Comparison of ENCODE assay signal across 16 mouse cellular contexts in genomic region chr5:146331131-146331530, GRCm38 (mm10). TPM values are rescaled to one million over a fixed set of nuclear protein-coding genes. Genes with fewer than 3 reads are reported as not detected.
DNase-seq lines count a peak whose midpoint lies in the region; ATAC-seq and TF ChIP-seq lines count a peak whose summit lies in the region.
"Had no signal": no experiment of that assay in that cellular context is flagged by ENCODE, and none has a peak within 500 bp of the region (broad histone marks: within the 10 kb centered on the region; RNA-seq: fewer than 3 reads in every experiment).

No protein-coding gene starts in this region.

- no peak overlapping the region for H3K4me3 ChIP-seq in liver, embryonic 13.5 days (replicated peaks)
- H3K4me3 ChIP-seq in liver, postnatal 0 days (ENCODE audit: low read depth, low read length), result no peak overlapping the region
- no peak overlapping the region for H3K4me3 ChIP-seq in midbrain, embryonic 13.5 days (replicated peaks)
- no peak overlapping the region for H3K4me3 ChIP-seq in midbrain, embryonic 10.5 days
- H3K4me3 ChIP-seq in liver, embryonic 16.5 days (ENCODE audit: low read depth, low read length), result no peak overlapping the region
- H3K4me3 ChIP-seq: embryonic facial prominence, embryonic 12.5 days; forebrain, embryonic 15.5 days; heart, adult 2 months; heart, embryonic 12.5 days; hindbrain, embryonic 10.5 days had no signal

- H3K9ac ChIP-seq in liver, embryonic 13.5 days, result no peak overlapping the region; the same call in 1 of the 2 replicates
- H3K9ac ChIP-seq in liver, postnatal 0 days (replicated peaks), result no peak overlapping the region
- no peak overlapping the region for H3K9ac ChIP-seq in midbrain, embryonic 13.5 days (replicated peaks)
- no peak overlapping the region for H3K9ac ChIP-seq in liver, embryonic 16.5 days (ENCODE audit: low read depth, low read length)
- H3K9ac ChIP-seq: embryonic facial prominence, embryonic 12.5 days; forebrain, embryonic 15.5 days; heart, embryonic 12.5 days had no signal

- H3K27me3 ChIP-seq in liver, embryonic 13.5 days, result no peaks in the 10 kb centered on the region
- no peaks in the 10 kb centered on the region for H3K27me3 ChIP-seq in liver, postnatal 0 days (ENCODE audit: insufficient read depth, low read length)
- H3K27me3 ChIP-seq in midbrain, embryonic 13.5 days, result no peaks in the 10 kb centered on the region
- H3K27me3 ChIP-seq in midbrain, embryonic 10.5 days (ENCODE audit: low read depth, poor library complexity, severe bottlenecking), result no peaks in the 10 kb centered on the region
- no peaks in the 10 kb centered on the region for H3K27me3 ChIP-seq in liver, embryonic 16.5 days (ENCODE audit: control insufficient read depth, insufficient read depth, low read depth, low read length)
- H3K27me3 ChIP-seq: embryonic facial prominence, embryonic 12.5 days; forebrain, embryonic 15.5 days; heart, embryonic 12.5 days had no signal

- H3K9me3 ChIP-seq in liver, embryonic 13.5 days (replicated peaks), result no peaks in the 10 kb centered on the region
- no peaks in the 10 kb centered on the region for H3K9me3 ChIP-seq in liver, postnatal 0 days (ENCODE audit: low read length)
- H3K9me3 ChIP-seq in midbrain, embryonic 13.5 days, result no peaks in the 10 kb centered on the region
- H3K9me3 ChIP-seq in midbrain, embryonic 10.5 days (replicated peaks), result no peaks in the 10 kb centered on the region
- H3K9me3 ChIP-seq in liver, embryonic 16.5 days (replicated peaks; ENCODE audit: control insufficient read depth, low read length), result no peaks in the 10 kb centered on the region
- H3K9me3 ChIP-seq: embryonic facial prominence, embryonic 12.5 days; forebrain, embryonic 15.5 days; heart, embryonic 12.5 days; hindbrain, embryonic 10.5 days had no signal

- no peaks in the 10 kb centered on the region for H3K36me3 ChIP-seq in liver, embryonic 13.5 days
- H3K36me3 ChIP-seq in liver, postnatal 0 days (replicated peaks; ENCODE audit: insufficient read depth, low read length), result no peaks in the 10 kb centered on the region
- no peaks in the 10 kb centered on the region for H3K36me3 ChIP-seq in midbrain, embryonic 13.5 days
- H3K36me3 ChIP-seq in midbrain, embryonic 10.5 days, result no peaks in the 10 kb centered on the region
- no peaks in the 10 kb centered on the region for H3K36me3 ChIP-seq in liver, embryonic 16.5 days (ENCODE audit: control insufficient read depth, insufficient read depth)
- H3K36me3 ChIP-seq: embryonic facial prominence, embryonic 12.5 days; forebrain, embryonic 15.5 days; heart, embryonic 12.5 days; hindbrain, embryonic 10.5 days had no signal

- TF ChIP-seq EP300 in liver, postnatal 0 days (IDR thresholded peaks at IDR 0.05; ENCODE audit: low read depth), result no peak

- 82% methylated on average over 11 of the region's 11 CpGs for WGBS in liver, embryonic 13.5 days (ENCODE audit: insufficient replicate concordance)
- 83% methylated on average over 11 of the region's 11 CpGs for WGBS in liver, postnatal 0 days (ENCODE audit: insufficient replicate concordance)
- 85% methylated on average over 11 of the region's 11 CpGs for WGBS in midbrain, embryonic 13.5 days
- 90% methylated on average over 11 of the region's 11 CpGs for WGBS in midbrain, embryonic 10.5 days
- 76% methylated on average over 11 of the region's 11 CpGs for WGBS in liver, embryonic 16.5 days (ENCODE audit: insufficient replicate concordance)

- peaks cover 45% of the 10 kb centered on the region for H3K4me1 ChIP-seq in liver, embryonic 13.5 days (replicated peaks)
- peaks cover 3% of the 10 kb centered on the region; the same call in 1 of the 2 replicates for H3K4me1 ChIP-seq in liver, postnatal 0 days (ENCODE audit: insufficient read depth)
- 0 out of 2 replicates have a peak, but pooled peaks cover 4% of the 10 kb centered on the region for H3K4me1 ChIP-seq in midbrain, embryonic 13.5 days (replicated peaks)
- no peaks in the 10 kb centered on the region for H3K4me1 ChIP-seq in midbrain, embryonic 10.5 days
- peaks cover 19% of the 10 kb centered on the region for H3K4me1 ChIP-seq in liver, embryonic 16.5 days (ENCODE audit: control insufficient read depth, low read depth, low read length)
- H3K4me1 ChIP-seq: embryonic facial prominence, embryonic 12.5 days; forebrain, embryonic 15.5 days; heart, embryonic 12.5 days had no signal

- H3K4me2 ChIP-seq in liver, embryonic 13.5 days, result no peak overlapping the region
- H3K4me2 ChIP-seq in liver, postnatal 0 days (ENCODE audit: low read depth, low read length), result no peak overlapping the region
- H3K4me2 ChIP-seq in midbrain, embryonic 13.5 days (replicated peaks), result no peak overlapping the region
- no peak overlapping the region for H3K4me2 ChIP-seq in liver, embryonic 16.5 days (ENCODE audit: low read depth, low read length)
- H3K4me2 ChIP-seq: embryonic facial prominence, embryonic 12.5 days; forebrain, embryonic 15.5 days; heart, embryonic 12.5 days had no signal

- peak; percentile 78 for DNase-seq in heart, adult 11 months
- no peak for DNase-seq in heart, adult 9 months (ENCODE audit: low spot score in 2 of 2)
- no peak for DNase-seq in liver, embryonic 13.5 days
- DNase-seq in liver, postnatal 0 days, result no peak
- DNase-seq in midbrain, embryonic 10.5 days (ENCODE audit: low spot score), result no peak
- DNase-seq: cerebellum, adult 11-12 months had no signal

- peak overlapping the region; percentile 76; the same call in 1 of the 2 replicates for H3K27ac ChIP-seq in liver, embryonic 13.5 days
- no peak overlapping the region for H3K27ac ChIP-seq in liver, postnatal 0 days (ENCODE audit: low read depth)
- H3K27ac ChIP-seq in midbrain, embryonic 13.5 days, result no peak overlapping the region
- no peak overlapping the region for H3K27ac ChIP-seq in midbrain, embryonic 10.5 days (replicated peaks)
- peak overlapping the region; percentile 68 for H3K27ac ChIP-seq in liver, embryonic 16.5 days (ENCODE audit: low read length)
- H3K27ac ChIP-seq: embryonic facial prominence, embryonic 12.5 days; forebrain, embryonic 15.5 days; heart, adult 2 months; hindbrain, embryonic 10.5 days had no signal

- no peak for TF ChIP-seq CTCF in liver, postnatal 0 days (IDR thresholded peaks at IDR 0.05; ENCODE audit: low read depth)

- no peak for ATAC-seq in liver, embryonic 13.5 days (ENCODE audit: low read depth)
- ATAC-seq in liver, postnatal 0 days, result no peak
- peak; percentile 25; the same call in 1 of the 2 replicates for ATAC-seq in midbrain, embryonic 13.5 days
- no peak for ATAC-seq in liver, embryonic 16.5 days (ENCODE audit: low read depth)
- ATAC-seq: activated CD4-positive, CD25-positive, alpha-beta regulatory T cell, adult 4 months; CD4-positive, CD25-positive, alpha-beta regulatory T cell, adult 4 months; forebrain, embryonic 15.5 days; Patski had no signal

RNA-seq across cellular contexts. Expression of gene Wasf3, which starts 53.7 kb away (rescaled TPM):
- 0.05 and 0.10 TPM in 2 replicates for polyA plus RNA-seq in liver, embryonic 13.5 days (2015; fragmentation: Nextera tagmentation; extraction: Ambion mirVana)
- not detected in 2 replicates for polyA plus RNA-seq in liver, postnatal 0 days (2015; fragmentation: Nextera tagmentation; extraction: Ambion mirVana)
- polyA plus RNA-seq in midbrain, embryonic 13.5 days (2015; fragmentation: Nextera tagmentation; extraction: Ambion mirVana), result 11.5 and 12.1 TPM in 2 replicates
- 10.9 and 11.7 TPM in 2 replicates for polyA plus RNA-seq in midbrain, embryonic 10.5 days (2016; fragmentation: Nextera tagmentation; extraction: Ambion mirVana)
- 0.04 and 0.05 TPM in 2 replicates for polyA plus RNA-seq in liver, embryonic 16.5 days (2015; fragmentation: Nextera tagmentation; extraction: Ambion mirVana)
- polyA plus RNA-seq: activated CD4-positive, CD25-positive, alpha-beta regulatory T cell, adult 4 months; CD4-positive, CD25-positive, alpha-beta regulatory T cell, adult 4 months had no signal

Comparison
In these comparisons a context has a peak if more than half of its experiments do, and no peak if none do; other contexts are left out.
1. H3K27ac ChIP-seq: peak in liver, embryonic 13.5 days (single experiment) and liver, embryonic 16.5 days (single experiment); none in liver, postnatal 0 days (single experiment), midbrain, embryonic 13.5 days (single experiment) and midbrain, embryonic 10.5 days (single experiment).
2. RNA of gene Wasf3, which starts 53.7 kb away (polyA plus RNA-seq): 11.5 to 12.1 TPM in midbrain, embryonic 13.5 days and 10.9 to 11.7 TPM in midbrain, embryonic 10.5 days; 0.05 to 0.10 TPM in liver, embryonic 13.5 days, 0.04 to 0.05 TPM in liver, embryonic 16.5 days and not detected in liver, postnatal 0 days; every median in the first group is over 10 times any median in the second.